Mouse (Mus musculus): ENCODE measurements around the gene Pdcd1lg2. TPM values are rescaled to one million over a fixed set of nuclear protein-coding genes. Genes with fewer than 3 reads are reported as not detected.

Pdcd1lg2 gene
- polyA plus RNA-seq, 1 experiment, result not detected

- Histone ChIP-seq H3K36me3 (replicated peaks; ENCODE audit: low read length) (no peaks in the 10 kb centered on the region), H3K4me1 (peaks cover 56% of the 10 kb centered on the region), H3K4me3 (replicated peaks) (peak overlapping the region; percentile 70), H3K27me3 (replicated peaks) (no peaks in the 10 kb centered on the region), H3K9me3 (no peaks in the 10 kb centered on the region)
- TF ChIP-seq FLI1 (IDR thresholded peaks at IDR 0.05; ENCODE audit: low read length) (no peak), GATA1 (IDR thresholded peaks at IDR 0.05; ENCODE audit: borderline replicate concordance, low read length) (no peak)
These were observed 77.3 kb downstream of the Pdcd1lg2 start for GRCm38 (mm10) chr19:29488073-29488390.

- H3K4me3 ChIP-seq (replicated peaks), result peak overlapping the region; percentile 43
- no peaks in the 10 kb centered on the region for H3K36me3 ChIP-seq (replicated peaks; ENCODE audit: low read length)
- no peaks in the 10 kb centered on the region for H3K27me3 ChIP-seq (replicated peaks)
- peaks cover 58% of the 10 kb centered on the region for H3K4me1 ChIP-seq
- TF ChIP-seq GATA1 (IDR thresholded peaks at IDR 0.05; ENCODE audit: borderline replicate concordance, low read length) (no peak), FLI1 (IDR thresholded peaks at IDR 0.05; ENCODE audit: low read length) (no peak)
- H3K9me3 ChIP-seq, result no peaks in the 10 kb centered on the region
These were observed 77.7 kb downstream of the Pdcd1lg2 start for GRCm38 (mm10) chr19:29488420-29488819.

GRCm38 (mm10) chr19:29489785-29490284 lies 79.1 kb downstream of the Pdcd1lg2 start:
- no peaks in the 10 kb centered on the region for H3K36me3 ChIP-seq (replicated peaks; ENCODE audit: low read length)
- H3K27me3 ChIP-seq (replicated peaks), result no peaks in the 10 kb centered on the region
- TF ChIP-seq GATA1 (IDR thresholded peaks at IDR 0.05; ENCODE audit: borderline replicate concordance, low read length) (no peak), FLI1 (IDR thresholded peaks at IDR 0.05; ENCODE audit: low read length) (no peak)
- no peaks in the 10 kb centered on the region for H3K9me3 ChIP-seq
- peaks cover 53% of the 10 kb centered on the region for H3K4me1 ChIP-seq
- H3K4me3 ChIP-seq (replicated peaks), result no peak overlapping the region

GRCm38 (mm10) chr19:29491467-29491866 lies 80.7 kb downstream of the Pdcd1lg2 start:
- H3K27me3 ChIP-seq (replicated peaks), result no peaks in the 10 kb centered on the region
- H3K36me3 ChIP-seq (replicated peaks; ENCODE audit: low read length), result no peaks in the 10 kb centered on the region
- no peak overlapping the region for H3K4me3 ChIP-seq (replicated peaks)
- no peaks in the 10 kb centered on the region for H3K9me3 ChIP-seq
- H3K4me1 ChIP-seq, result peaks cover 49% of the 10 kb centered on the region
- TF ChIP-seq GATA1 (IDR thresholded peaks at IDR 0.05; ENCODE audit: borderline replicate concordance, low read length), result no peak
- TF ChIP-seq FLI1 (IDR thresholded peaks at IDR 0.05; ENCODE audit: low read length), result no peak

GRCm38 (mm10) chr19:29494454-29494853 lies 83.7 kb downstream of the Pdcd1lg2 start:
- Histone ChIP-seq H3K27me3 (replicated peaks) (no peaks in the 10 kb centered on the region), H3K4me1 (peaks cover 52% of the 10 kb centered on the region), H3K9me3 (no peaks in the 10 kb centered on the region), H3K4me3 (replicated peaks) (no peak overlapping the region), H3K36me3 (replicated peaks; ENCODE audit: low read length) (no peaks in the 10 kb centered on the region)
- TF ChIP-seq GATA1 (IDR thresholded peaks at IDR 0.05; ENCODE audit: borderline replicate concordance, low read length), result no peak
- TF ChIP-seq FLI1 (IDR thresholded peaks at IDR 0.05; ENCODE audit: low read length), result no peak

- Histone ChIP-seq H3K4me1 (peaks cover 62% of the 10 kb centered on the region), H3K36me3 (replicated peaks; ENCODE audit: low read length) (no peaks in the 10 kb centered on the region), H3K27me3 (replicated peaks) (no peaks in the 10 kb centered on the region), H3K4me3 (replicated peaks) (no peak overlapping the region), H3K9me3 (no peaks in the 10 kb centered on the region)
- TF ChIP-seq GATA1 (IDR thresholded peaks at IDR 0.05; ENCODE audit: borderline replicate concordance, low read length) (no peak), FLI1 (IDR thresholded peaks at IDR 0.05; ENCODE audit: low read length) (no peak)
These were observed 85.4 kb downstream of the Pdcd1lg2 start for GRCm38 (mm10) chr19:29496001-29496597.

GRCm38 (mm10) chr19:29496786-29497557 lies 86.3 kb downstream of the Pdcd1lg2 start:
- Histone ChIP-seq H3K4me3 (replicated peaks) (no peak overlapping the region), H3K27me3 (replicated peaks) (no peaks in the 10 kb centered on the region), H3K9me3 (no peaks in the 10 kb centered on the region), H3K4me1 (peaks cover 66% of the 10 kb centered on the region), H3K36me3 (replicated peaks; ENCODE audit: low read length) (no peaks in the 10 kb centered on the region)
- TF ChIP-seq FLI1 (IDR thresholded peaks at IDR 0.05; ENCODE audit: low read length) (no peak), GATA1 (IDR thresholded peaks at IDR 0.05; ENCODE audit: borderline replicate concordance, low read length) (no peak)

GRCm38 (mm10) chr19:29497874-29498273 lies 87.2 kb downstream of the Pdcd1lg2 start:
- H3K36me3 ChIP-seq (replicated peaks; ENCODE audit: low read length), result no peaks in the 10 kb centered on the region
- H3K27me3 ChIP-seq (replicated peaks), result no peaks in the 10 kb centered on the region
- peak overlapping the region; percentile 65 for H3K4me3 ChIP-seq (replicated peaks)
- H3K4me1 ChIP-seq, result peaks cover 68% of the 10 kb centered on the region
- no peaks in the 10 kb centered on the region for H3K9me3 ChIP-seq
- TF ChIP-seq FLI1 (IDR thresholded peaks at IDR 0.05; ENCODE audit: low read length), result no peak
- TF ChIP-seq GATA1 (IDR thresholded peaks at IDR 0.05; ENCODE audit: borderline replicate concordance, low read length), result no peak

GRCm38 (mm10) chr19:29498842-29499456 lies 88.2 kb downstream of the Pdcd1lg2 start:
- TF ChIP-seq FLI1 (IDR thresholded peaks at IDR 0.05; ENCODE audit: low read length), result no peak
- no peak for TF ChIP-seq GATA1 (IDR thresholded peaks at IDR 0.05; ENCODE audit: borderline replicate concordance, low read length)
- no peaks in the 10 kb centered on the region for H3K36me3 ChIP-seq (replicated peaks; ENCODE audit: low read length)
- peaks cover 61% of the 10 kb centered on the region for H3K4me1 ChIP-seq

GRCm38 (mm10) chr19:29500333-29500732 lies 89.6 kb downstream of the Pdcd1lg2 start:
- Histone ChIP-seq H3K9me3 (no peaks in the 10 kb centered on the region), H3K27me3 (replicated peaks) (no peaks in the 10 kb centered on the region), H3K4me1 (peaks cover 58% of the 10 kb centered on the region), H3K36me3 (replicated peaks; ENCODE audit: low read length) (no peaks in the 10 kb centered on the region), H3K4me3 (replicated peaks) (no peak overlapping the region)
- TF ChIP-seq GATA1 (IDR thresholded peaks at IDR 0.05; ENCODE audit: borderline replicate concordance, low read length), result no peak
- no peak for TF ChIP-seq FLI1 (IDR thresholded peaks at IDR 0.05; ENCODE audit: low read length)

More at GRCm38 (mm10) chr19:29498842-29499456, 88.2 kb downstream of the Pdcd1lg2 start:
- no peaks in the 10 kb centered on the region for H3K9me3 ChIP-seq
- H3K27me3 ChIP-seq (replicated peaks), result no peaks in the 10 kb centered on the region
- peak overlapping the region; percentile 83 for H3K4me3 ChIP-seq (replicated peaks)

Data from megakaryocyte, embryonic 14.5 days (primary cell).